Mouse (Mus musculus): ENCODE results near the gene Pank3. TPM values are rescaled to one million over a fixed set of nuclear protein-coding genes. Genes with fewer than 3 reads are reported as not detected.

Gene Pank3
- total and polyA plus RNA-seq, 2 experiments from 2014 or later: 13.3 to 68.7 TPM

GRCm38 (mm10) chr11:35756411-35757303 is 12.6 kb upstream of the Pank3 start:
- DNase-seq (ENCODE audit: low spot score): no peak
- TF ChIP-seq CTCF (IDR thresholded peaks at IDR 0.05; ENCODE audit: low read depth): no peak
- no peaks in the 10 kb centered on the region for H3K9me3 ChIP-seq (ENCODE audit: low read length)
- ATAC-seq: no peak
- H3K27me3 ChIP-seq (ENCODE audit: insufficient read depth, low read length): no peaks in the 10 kb centered on the region
- no peak overlapping the region for H3K27ac ChIP-seq
- H3K9ac ChIP-seq (replicated peaks; ENCODE audit: low read length): no peak overlapping the region
- no peak overlapping the region for H3K4me2 ChIP-seq (ENCODE audit: low read depth, low read length)
- H3K4me1 ChIP-seq (ENCODE audit: insufficient read depth, low read length): no peaks in the 10 kb centered on the region
- WGBS: 75% methylated on average over 11 of the region's 11 CpGs
- H3K36me3 ChIP-seq (ENCODE audit: insufficient read depth, low read length): no peaks in the 10 kb centered on the region
- H3K4me3 ChIP-seq (ENCODE audit: low read length): no peak overlapping the region

GRCm38 (mm10) chr11:35760001-35760626 is 9.2 kb upstream of the Pank3 start:
- ATAC-seq (no peak), DNase-seq (ENCODE audit: low spot score) (no peak)
- H3K36me3 ChIP-seq (ENCODE audit: insufficient read depth, low read length): no peaks in the 10 kb centered on the region
- no peaks in the 10 kb centered on the region for H3K9me3 ChIP-seq (ENCODE audit: low read length)
- no peak overlapping the region for H3K4me2 ChIP-seq (ENCODE audit: low read depth, low read length)
- TF ChIP-seq CTCF (IDR thresholded peaks at IDR 0.05; ENCODE audit: low read depth): no peak
- no peak overlapping the region for H3K4me3 ChIP-seq (ENCODE audit: low read length)
- no peaks in the 10 kb centered on the region for H3K27me3 ChIP-seq (ENCODE audit: insufficient read depth, low read length)
- 88% methylated on average over 7 of the region's 7 CpGs for WGBS
- no peaks in the 10 kb centered on the region for H3K4me1 ChIP-seq (ENCODE audit: insufficient read depth, low read length)
- no peak overlapping the region for H3K27ac ChIP-seq
- H3K9ac ChIP-seq (replicated peaks; ENCODE audit: low read length): no peak overlapping the region

- Histone ChIP-seq H3K36me3 (ENCODE audit: insufficient read depth, low read length) (no peaks in the 10 kb centered on the region), H3K4me3 (ENCODE audit: low read length) (no peak overlapping the region), H3K4me1 (ENCODE audit: insufficient read depth, low read length) (no peaks in the 10 kb centered on the region), H3K9me3 (ENCODE audit: low read length) (no peaks in the 10 kb centered on the region), H3K27me3 (ENCODE audit: insufficient read depth, low read length) (no peaks in the 10 kb centered on the region), H3K27ac (no peak overlapping the region), H3K9ac (replicated peaks; ENCODE audit: low read length) (no peak overlapping the region), H3K4me2 (ENCODE audit: low read depth, low read length) (no peak overlapping the region)
- TF ChIP-seq CTCF (IDR thresholded peaks at IDR 0.05; ENCODE audit: low read depth): no peak
- ATAC-seq: no peak
- DNase-seq (ENCODE audit: low spot score): no peak
- 93% methylated on average over 4 of the region's 4 CpGs for WGBS
Measured at GRCm38 (mm10) chr11:35760627-35761003, 8.7 kb upstream of the Pank3 start.

- DNase-seq (ENCODE audit: low spot score) (no peak), ATAC-seq (no peak)
- H3K4me1 ChIP-seq (ENCODE audit: insufficient read depth, low read length): 0 out of 2 replicates have a peak, but pooled peaks cover 9% of the 10 kb centered on the region
- no peaks in the 10 kb centered on the region for H3K9me3 ChIP-seq (ENCODE audit: low read length)
- 93% methylated on average over 5 of the region's 5 CpGs for WGBS
- no peak overlapping the region for H3K27ac ChIP-seq
- H3K36me3 ChIP-seq (ENCODE audit: insufficient read depth, low read length): no peaks in the 10 kb centered on the region
- H3K9ac ChIP-seq (replicated peaks; ENCODE audit: low read length): no peak overlapping the region
- H3K27me3 ChIP-seq (ENCODE audit: insufficient read depth, low read length): no peaks in the 10 kb centered on the region
- no peak overlapping the region for H3K4me3 ChIP-seq (ENCODE audit: low read length)
- TF ChIP-seq CTCF (IDR thresholded peaks at IDR 0.05; ENCODE audit: low read depth): no peak
- no peak overlapping the region for H3K4me2 ChIP-seq (ENCODE audit: low read depth, low read length)
Measured at GRCm38 (mm10) chr11:35766845-35767244, 2.4 kb upstream of the Pank3 start.

GRCm38 (mm10) chr11:35769746-35770437 is 608 bp downstream of the Pank3 start:
- TF ChIP-seq CTCF (IDR thresholded peaks at IDR 0.05; ENCODE audit: low read depth): no peak
- H3K27me3 ChIP-seq (ENCODE audit: insufficient read depth, low read length): no peaks in the 10 kb centered on the region
- peak; percentile 88 for ATAC-seq
- H3K9ac ChIP-seq (replicated peaks; ENCODE audit: low read length): peak overlapping the region; percentile 97
- WGBS: under 1% methylated on average over 39 of the region's 41 CpGs
- no peaks in the 10 kb centered on the region for H3K36me3 ChIP-seq (ENCODE audit: insufficient read depth, low read length)
- DNase-seq (ENCODE audit: low spot score): peak; percentile 81
- H3K4me2 ChIP-seq (ENCODE audit: low read depth, low read length): peak overlapping the region; percentile 78
- peak overlapping the region; percentile 95 for H3K27ac ChIP-seq
- H3K9me3 ChIP-seq (ENCODE audit: low read length): no peaks in the 10 kb centered on the region
- H3K4me1 ChIP-seq (ENCODE audit: insufficient read depth, low read length): 0 out of 2 replicates have a peak, but pooled peaks cover 9% of the 10 kb centered on the region
- peak overlapping the region; percentile 83 for H3K4me3 ChIP-seq (ENCODE audit: low read length)

GRCm38 (mm10) chr11:35770741-35771504 is 1.6 kb downstream of the Pank3 start:
- Histone ChIP-seq H3K4me1 (ENCODE audit: insufficient read depth, low read length) (0 out of 2 replicates have a peak, but pooled peaks cover 9% of the 10 kb centered on the region), H3K4me2 (ENCODE audit: low read depth, low read length) (peak overlapping the region; percentile 78), H3K4me3 (ENCODE audit: low read length) (peak overlapping the region; percentile 83), H3K9me3 (ENCODE audit: low read length) (no peaks in the 10 kb centered on the region), H3K9ac (replicated peaks; ENCODE audit: low read length) (peak overlapping the region; percentile 97), H3K27me3 (ENCODE audit: insufficient read depth, low read length) (no peaks in the 10 kb centered on the region), H3K27ac (0 out of 2 replicates have a peak overlapping the region, but pooled peaks have one; percentile 95), H3K36me3 (ENCODE audit: insufficient read depth, low read length) (no peaks in the 10 kb centered on the region)
- 63% methylated on average over 9 of the region's 9 CpGs for WGBS
- DNase-seq (ENCODE audit: low spot score) (no peak), ATAC-seq (no peak)
- no peak for TF ChIP-seq CTCF (IDR thresholded peaks at IDR 0.05; ENCODE audit: low read depth)
